Mouse (Mus musculus) embryonic facial prominence, embryonic 11.5 days (tissue): Measurements from ENCODE around the gene Nars2. TPM values are rescaled to one million over a fixed set of nuclear protein-coding genes. Genes with fewer than 3 reads are reported as not detected.

Experiments used
- ATAC-seq: fragments of 200-750 bp; cut with Nextera tagmentation; replicated peaks from 2 replicates; pipeline ENCODE4 v1.8.0; 2017; ENCODE audit warnings: low read depth; ENCODE audit not compliant: insufficient number of reproducible peaks, low FRiP score, low TSS enrichment
- DNase-seq: peaks from one replicate; pipeline ENCODE4 v3.0.0-alpha.2; 2015; ENCODE audit warnings: low spot score
- H3K27ac ChIP-seq: fragments of 300-500 bp; sonication (generic); replicated peaks from 2 replicates; pipeline ENCODE4 v1.5.1; 2014; ENCODE audit warnings: mild to moderate bottlenecking, low read depth, low read length, control low read depth
- H3K27me3 ChIP-seq: fragments of 300-500 bp; sonication (generic); 2 replicates; pipeline ENCODE4 v1.6.1; 2014; ENCODE audit warnings: mild to moderate bottlenecking, low read length, moderate library complexity, mixed read lengths; ENCODE audit not compliant: control insufficient read depth, insufficient read depth
- H3K36me3 ChIP-seq: fragments of 300-500 bp; sonication (generic); replicated peaks from 2 replicates; pipeline ENCODE4 v1.6.1; 2014; ENCODE audit warnings: low read depth, mild to moderate bottlenecking, low read length, moderate library complexity, mixed read lengths; ENCODE audit not compliant: control insufficient read depth, insufficient read depth
- H3K4me1 ChIP-seq: fragments of 300-500 bp; sonication (generic); 2 replicates; pipeline ENCODE4 v1.6.1; 2014; ENCODE audit warnings: low read length, mixed read lengths; ENCODE audit not compliant: control insufficient read depth, insufficient read depth
- H3K4me2 ChIP-seq: fragments of 300-500 bp; sonication (generic); 2 replicates; pipeline ENCODE4 v1.6.1; 2014; ENCODE audit warnings: low read depth, mild to moderate bottlenecking, control low read depth, low read length, moderate library complexity
- H3K4me3 ChIP-seq: fragments of 300-500 bp; sonication (generic); 2 replicates; pipeline ENCODE4 v1.5.1; 2014; ENCODE audit warnings: low read depth, low read length, control low read depth
- H3K9ac ChIP-seq: fragments of 300-500 bp; sonication (generic); replicated peaks from 2 replicates; pipeline ENCODE4 v1.6.1; 2014; ENCODE audit warnings: mild to moderate bottlenecking, control low read depth, low read length
- H3K9me3 ChIP-seq: fragments of 300-500 bp; sonication (generic); replicated peaks from 2 replicates; pipeline ENCODE4 v1.6.1; 2016; ENCODE audit warnings: mild to moderate bottlenecking, low read length, inconsistent platforms, mixed read lengths; ENCODE audit not compliant: control insufficient read depth
- WGBS: fragments of 180-500 bp; shearing (Covaris S2); extraction: QIAGEN DNeasy Blood & Tissue Kit; methylation state at CpG from one replicate; pipeline ENCODE4 v1.1.7; 2014; 5-methylcytosine and 5-hydroxymethylcytosine counted together
- polyA plus RNA-seq: library from polyadenylated mRNA; unstranded; fragments of >200 nt; fragmentation: Nextera tagmentation; extraction: Ambion mirVana; gene quantifications from 2 replicates; pipeline ENCODE4 v1.2.1, GENCODE M21; 2014

The Nars2 gene
- polyA plus RNA-seq, 1 experiment from 2014 or later: 23.0 TPM

DNA sequence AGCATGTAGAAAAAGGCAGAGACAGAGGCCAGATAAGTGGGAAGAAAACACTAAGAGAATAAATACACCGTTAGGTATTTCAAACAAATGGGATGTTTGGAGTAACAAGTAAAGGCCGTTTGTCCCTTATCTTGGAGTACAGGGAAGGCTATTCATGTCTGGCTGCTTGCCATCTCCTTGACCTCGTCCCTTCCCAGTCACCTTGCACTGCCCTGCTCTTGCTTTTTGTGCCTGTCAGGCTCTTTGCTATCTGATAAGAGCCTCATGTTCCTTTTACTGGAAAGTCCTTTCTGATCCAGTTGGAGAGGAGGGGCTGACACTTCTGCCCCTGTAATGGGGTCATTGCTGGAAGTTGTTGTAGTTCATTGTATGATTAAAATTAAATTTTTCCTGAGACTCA is 61.7 kb downstream of the Nars2 start:
- Histone ChIP-seq H3K9me3 (no peaks in the 10 kb centered on the region), H3K27me3 (no peaks in the 10 kb centered on the region), H3K4me2 (no peak overlapping the region), H3K27ac (no peak overlapping the region), H3K36me3 (no peaks in the 10 kb centered on the region), H3K4me3 (no peak overlapping the region), H3K9ac (no peak overlapping the region), H3K4me1 (no peaks in the 10 kb centered on the region)
- 61% methylated on average over 3 of the region's 3 CpGs for WGBS
- DNase-seq (no peak), ATAC-seq (no peak)

DNA sequence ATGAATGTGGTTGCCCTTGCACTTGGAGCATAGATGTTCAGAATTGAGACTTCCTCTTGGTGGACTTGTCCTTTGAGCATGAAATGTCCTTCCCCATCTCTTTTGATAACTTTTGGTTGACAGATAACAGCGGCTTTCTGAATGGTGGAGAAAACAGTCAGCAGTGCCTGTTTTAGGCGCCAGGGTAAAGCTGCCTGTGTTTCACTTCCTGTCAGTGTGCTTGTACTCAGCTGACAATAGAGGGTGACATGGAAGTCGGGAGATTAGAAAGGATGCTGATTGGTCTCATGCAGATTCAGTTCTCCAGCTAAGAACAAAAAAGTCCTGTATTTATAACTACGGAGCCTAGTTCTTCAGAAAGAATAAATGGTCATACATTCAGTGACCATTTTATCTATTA is 66.7 kb downstream of the Nars2 start:
- H3K9ac ChIP-seq: no peak overlapping the region
- no peaks in the 10 kb centered on the region for H3K4me1 ChIP-seq
- H3K4me2 ChIP-seq: no peak overlapping the region
- no peaks in the 10 kb centered on the region for H3K9me3 ChIP-seq
- H3K27ac ChIP-seq: no peak overlapping the region
- no peak for DNase-seq
- no peaks in the 10 kb centered on the region for H3K36me3 ChIP-seq
- no peak for ATAC-seq
- H3K27me3 ChIP-seq: no peaks in the 10 kb centered on the region
- no peak overlapping the region for H3K4me3 ChIP-seq
- 72% methylated on average over 4 of the region's 4 CpGs for WGBS

DNA sequence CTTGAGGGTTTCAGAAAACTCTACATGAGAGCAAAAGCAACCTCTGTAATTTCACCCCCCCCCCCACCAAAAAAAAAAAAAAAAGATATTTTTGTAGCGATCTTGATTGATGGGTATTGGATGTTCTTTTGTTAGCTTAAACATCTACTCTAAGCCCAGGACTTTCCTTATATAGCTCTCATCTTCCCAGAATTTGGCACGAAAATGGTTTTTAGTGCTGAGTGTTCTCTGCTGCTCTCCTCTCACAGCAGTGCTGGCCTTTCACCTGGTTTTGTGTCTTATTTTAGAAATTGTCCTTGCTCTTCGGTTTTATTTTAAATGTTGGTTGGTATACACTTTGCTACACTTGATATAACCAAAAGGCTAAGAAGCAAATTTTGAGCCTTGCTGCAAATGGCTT is 67.1 kb downstream of the Nars2 start:
- H3K9me3 ChIP-seq: no peaks in the 10 kb centered on the region

DNA sequence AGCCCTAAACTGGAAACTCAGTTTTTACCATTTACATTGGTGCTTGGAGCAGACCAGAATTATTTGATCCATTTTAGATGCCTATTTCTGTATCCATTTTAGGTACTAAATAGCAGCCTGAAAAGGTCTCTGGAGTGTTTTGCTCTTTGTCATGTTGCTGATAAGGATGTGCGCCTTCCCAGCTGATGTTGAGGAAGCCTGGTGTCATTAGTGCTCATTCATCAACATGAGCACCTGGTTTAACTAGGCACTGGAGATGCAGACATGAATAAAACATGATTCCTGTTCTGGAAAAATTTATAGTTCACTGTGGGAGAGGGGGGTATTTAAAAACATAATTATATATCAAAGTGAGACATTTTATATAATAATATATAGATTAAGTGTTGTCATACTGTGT is 68.0 kb downstream of the Nars2 start:
- no peaks in the 10 kb centered on the region for H3K27me3 ChIP-seq
- no peaks in the 10 kb centered on the region for H3K36me3 ChIP-seq
- no peak overlapping the region for H3K27ac ChIP-seq
- DNase-seq: no peak
- no peak overlapping the region for H3K4me2 ChIP-seq
- no peak for ATAC-seq
- no peak overlapping the region for H3K9ac ChIP-seq
- no peaks in the 10 kb centered on the region for H3K9me3 ChIP-seq
- no peaks in the 10 kb centered on the region for H3K4me1 ChIP-seq
- no peak overlapping the region for H3K4me3 ChIP-seq
- WGBS: 92% methylated on average over 1 of the region's 1 CpGs

More for the DNA sequence above, 67.1 kb downstream of the Nars2 start:
- Histone ChIP-seq H3K4me3 (no peak overlapping the region), H3K4me2 (no peak overlapping the region), H3K27me3 (no peaks in the 10 kb centered on the region), H3K36me3 (no peaks in the 10 kb centered on the region), H3K27ac (no peak overlapping the region), H3K4me1 (no peaks in the 10 kb centered on the region), H3K9ac (no peak overlapping the region)
- WGBS: 83% methylated on average over 3 of the region's 3 CpGs
- ATAC-seq (no peak), DNase-seq (no peak)

DNA sequence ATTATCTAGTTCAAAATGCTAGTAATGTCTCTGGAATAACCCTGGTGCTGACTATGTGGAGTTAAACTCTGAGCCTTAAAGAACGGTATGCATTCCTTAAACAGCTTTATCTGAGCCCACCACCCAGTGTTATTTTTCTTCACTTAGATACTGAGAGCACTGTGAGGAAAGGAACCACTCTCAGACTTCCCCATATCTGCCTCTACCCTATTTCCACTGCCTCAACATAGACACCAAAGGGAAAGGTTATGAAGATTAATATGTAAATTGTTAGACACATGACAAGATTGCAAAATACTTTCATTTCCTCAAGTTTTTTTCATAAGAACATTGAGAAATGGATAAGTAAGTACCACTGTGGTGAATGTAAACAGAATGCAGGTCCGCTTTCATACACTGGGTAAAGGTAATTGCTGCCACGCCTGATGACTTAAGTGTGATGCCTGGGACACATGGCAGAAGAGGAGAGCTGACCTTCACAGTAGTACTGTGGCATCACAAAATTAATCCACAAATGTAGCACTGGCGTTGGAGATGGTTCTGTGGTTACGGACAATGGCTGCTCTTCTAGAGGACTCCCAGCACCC is 75.6 kb downstream of the Nars2 start:
- Histone ChIP-seq H3K27ac (no peak overlapping the region), H3K27me3 (no peaks in the 10 kb centered on the region), H3K4me1 (no peaks in the 10 kb centered on the region), H3K4me3 (no peak overlapping the region), H3K36me3 (no peaks in the 10 kb centered on the region), H3K4me2 (no peak overlapping the region), H3K9me3 (no peaks in the 10 kb centered on the region), H3K9ac (no peak overlapping the region)
- DNase-seq (no peak), ATAC-seq (no peak)
- WGBS: 94% methylated on average over 5 of the region's 5 CpGs

DNA sequence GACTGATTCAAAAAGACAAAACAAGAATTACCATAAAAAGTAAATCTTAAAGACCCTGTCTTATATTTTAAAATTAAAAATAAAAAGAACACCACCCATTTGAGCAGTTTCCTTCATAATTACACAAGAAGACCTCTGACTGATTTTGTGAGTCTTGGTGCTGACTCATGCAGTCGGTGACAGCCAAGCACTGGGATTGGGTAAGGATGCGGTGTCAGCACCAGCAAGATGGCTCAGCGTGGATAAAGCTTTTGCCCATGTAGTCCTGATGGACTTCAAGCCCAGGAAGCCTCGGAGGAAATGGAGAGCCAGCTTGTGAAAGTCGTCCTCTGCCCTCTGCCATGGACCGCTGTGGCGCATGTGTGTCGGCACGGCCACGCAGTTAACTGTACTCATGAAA is 77.8 kb downstream of the Nars2 start:
- H3K27ac ChIP-seq: no peak overlapping the region
- H3K4me1 ChIP-seq: no peaks in the 10 kb centered on the region
- no peak for ATAC-seq
- H3K9ac ChIP-seq: no peak overlapping the region
- WGBS: 92% methylated on average over 10 of the region's 10 CpGs
- no peak for DNase-seq
- H3K27me3 ChIP-seq: no peaks in the 10 kb centered on the region
- no peaks in the 10 kb centered on the region for H3K9me3 ChIP-seq
- H3K4me3 ChIP-seq: no peak overlapping the region
- no peaks in the 10 kb centered on the region for H3K36me3 ChIP-seq
- no peak overlapping the region for H3K4me2 ChIP-seq

DNA sequence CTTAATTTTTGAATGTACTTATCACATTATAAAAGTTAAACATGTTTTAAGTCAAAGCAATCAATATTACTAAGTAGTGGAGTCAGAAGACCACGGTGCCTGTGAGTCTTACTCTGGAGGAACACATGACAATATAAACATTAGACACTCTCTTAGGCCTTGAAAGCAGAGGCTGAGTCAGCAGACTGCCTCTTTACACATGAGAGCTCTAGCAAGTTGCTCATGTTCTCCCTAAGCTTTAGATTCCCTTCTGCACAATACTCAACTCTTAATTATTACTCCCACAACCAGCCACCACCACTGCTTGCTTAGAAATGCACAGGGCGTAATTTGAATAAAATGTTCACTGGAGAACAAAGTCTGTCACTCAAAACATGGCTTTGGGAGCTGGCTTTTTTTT is 81.1 kb downstream of the Nars2 start:
- DNase-seq (no peak), ATAC-seq (no peak)
- Histone ChIP-seq H3K4me2 (no peak overlapping the region), H3K4me1 (no peaks in the 10 kb centered on the region), H3K27ac (no peak overlapping the region), H3K36me3 (no peaks in the 10 kb centered on the region), H3K4me3 (no peak overlapping the region), H3K9me3 (no peaks in the 10 kb centered on the region), H3K9ac (no peak overlapping the region), H3K27me3 (no peaks in the 10 kb centered on the region)
- WGBS: 74% methylated on average over 2 of the region's 2 CpGs

DNA sequence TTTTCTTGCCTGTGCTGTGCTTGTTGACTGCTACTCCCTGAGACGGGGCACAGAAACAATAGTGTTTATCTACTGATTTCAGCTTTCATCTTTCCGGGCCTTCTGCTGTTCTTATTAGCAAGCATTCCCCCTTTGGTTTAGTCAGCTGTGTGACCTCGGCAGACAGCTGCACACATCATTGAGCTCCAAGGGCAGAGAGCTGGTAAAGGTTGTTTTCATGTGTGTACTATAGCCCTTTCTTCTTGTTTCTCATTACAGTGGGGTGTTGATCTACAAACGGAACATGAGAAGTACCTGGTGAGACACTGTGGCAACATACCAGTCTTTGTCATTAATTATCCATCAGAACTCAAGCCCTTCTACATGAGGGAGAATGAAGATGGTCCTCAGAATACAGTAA is 88.3 kb downstream of the Nars2 start:
- Histone ChIP-seq H3K27ac (no peak overlapping the region), H3K36me3 (no peaks in the 10 kb centered on the region), H3K4me3 (no peak overlapping the region), H3K27me3 (no peaks in the 10 kb centered on the region), H3K4me1 (no peaks in the 10 kb centered on the region), H3K9me3 (no peaks in the 10 kb centered on the region), H3K9ac (no peak overlapping the region), H3K4me2 (no peak overlapping the region)
- WGBS: 64% methylated on average over 4 of the region's 4 CpGs
- DNase-seq (no peak), ATAC-seq (no peak)
